Mouse (Mus musculus): ENCODE measurements around the gene Polm.

DNA sequence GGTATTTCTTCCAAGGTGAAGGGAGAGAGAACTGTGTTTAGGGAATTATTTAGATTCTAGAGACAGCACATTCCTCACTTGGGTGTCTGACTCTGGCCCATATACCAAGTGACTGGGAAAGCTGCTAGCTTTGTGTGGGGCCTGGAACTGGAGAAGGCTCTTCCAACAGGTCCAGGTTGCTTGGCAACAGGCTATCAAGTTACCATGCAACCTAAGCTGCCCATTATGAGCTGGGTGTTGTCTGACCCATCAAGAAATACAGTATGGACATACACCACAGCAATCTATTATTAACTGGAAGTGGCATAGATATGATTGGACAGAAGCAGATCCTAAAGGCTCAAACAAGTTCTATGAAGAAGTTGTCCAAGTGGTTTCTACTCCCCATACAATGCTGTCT is 12.4 kb downstream of the Polm start:
- TF ChIP-seq POLR2A (IDR thresholded peaks at IDR 0.05; ENCODE audit: borderline replicate concordance, extremely low read depth, insufficient read depth, insufficient read length, poor library complexity, severe bottlenecking) (no peak), CTCF (IDR thresholded peaks at IDR 0.05; ENCODE audit: borderline replicate concordance, extremely low read depth, insufficient read depth, insufficient read length) (no peak)

Measured in brain, embryonic 14.5 days (tissue).